Mouse (Mus musculus): ENCODE results near the gene Stx6. TPM values are rescaled to one million over a fixed set of nuclear protein-coding genes. Genes with fewer than 3 reads are reported as not detected.
A peak's percentile ranks its signal among the peaks of the same experiment; 100 is the strongest.

The Stx6 gene
- polyA plus RNA-seq, 1 experiment from 2014 or later = 82.4 TPM

- peak; percentile 34; the same call in 1 of the 2 replicates for ATAC-seq (replicated peaks; ENCODE audit: low FRiP score)
- H3K4me3 ChIP-seq (replicated peaks) = no peak overlapping the region
- no peaks in the 10 kb centered on the region for H3K27me3 ChIP-seq
- H3K4me2 ChIP-seq = 0 out of 2 replicates have a peak overlapping the region, but pooled peaks have one; percentile 17
- no peak overlapping the region for H3K9ac ChIP-seq
- H3K27ac ChIP-seq = peak overlapping the region; percentile 85
- 22% methylated on average over 14 of the region's 14 CpGs for WGBS
- H3K4me1 ChIP-seq = peaks cover 55% of the 10 kb centered on the region
- H3K9me3 ChIP-seq (replicated peaks) = no peaks in the 10 kb centered on the region
- H3K36me3 ChIP-seq = peaks cover 22% of the 10 kb centered on the region; the same call in 1 of the 2 replicates
Observed at GRCm38 (mm10) chr1:155229464-155230411, 71.2 kb downstream of the Stx6 start.

- H3K9me3 ChIP-seq (replicated peaks) = no peaks in the 10 kb centered on the region
- peak overlapping the region; percentile 83 for H3K27ac ChIP-seq
- no peaks in the 10 kb centered on the region for H3K27me3 ChIP-seq
- peaks cover 76% of the 10 kb centered on the region for H3K4me1 ChIP-seq
- no peak for ATAC-seq (replicated peaks; ENCODE audit: low FRiP score)
- H3K4me2 ChIP-seq = no peak overlapping the region
- no peak overlapping the region for H3K9ac ChIP-seq
- H3K36me3 ChIP-seq = peaks cover 4% of the 10 kb centered on the region; the same call in 1 of the 2 replicates
- H3K4me3 ChIP-seq (replicated peaks) = no peak overlapping the region
- WGBS = 54% methylated on average over 12 of the region's 12 CpGs
Observed at GRCm38 (mm10) chr1:155232385-155232784, 73.9 kb downstream of the Stx6 start.

- Histone ChIP-seq H3K27me3 (no peaks in the 10 kb centered on the region), H3K27ac (peak overlapping the region; percentile 83), H3K9me3 (replicated peaks) (no peaks in the 10 kb centered on the region), H3K4me1 (peaks cover 80% of the 10 kb centered on the region), H3K36me3 (peaks cover 4% of the 10 kb centered on the region; the same call in 1 of the 2 replicates), H3K9ac (no peak overlapping the region), H3K4me2 (no peak overlapping the region), H3K4me3 (replicated peaks) (no peak overlapping the region)
- no peak for ATAC-seq (replicated peaks; ENCODE audit: low FRiP score)
- WGBS = 44% methylated on average over 6 of the region's 6 CpGs
Observed at GRCm38 (mm10) chr1:155232786-155233185, 74.3 kb downstream of the Stx6 start.

GRCm38 (mm10) chr1:155233378-155233777 is 74.9 kb downstream of the Stx6 start:
- no peaks in the 10 kb centered on the region for H3K27me3 ChIP-seq
- H3K4me2 ChIP-seq = no peak overlapping the region
- H3K4me1 ChIP-seq = peaks cover 86% of the 10 kb centered on the region
- H3K9ac ChIP-seq = no peak overlapping the region
- H3K27ac ChIP-seq = peak overlapping the region; percentile 83
- peaks cover 4% of the 10 kb centered on the region; the same call in 1 of the 2 replicates for H3K36me3 ChIP-seq
- no peak for ATAC-seq (replicated peaks; ENCODE audit: low FRiP score)
- H3K4me3 ChIP-seq (replicated peaks) = no peak overlapping the region
- H3K9me3 ChIP-seq (replicated peaks) = no peaks in the 10 kb centered on the region
- WGBS = 66% methylated on average over 9 of the region's 9 CpGs

GRCm38 (mm10) chr1:155233931-155234607 is 75.6 kb downstream of the Stx6 start:
- H3K4me1 ChIP-seq = peaks cover 87% of the 10 kb centered on the region
- no peaks in the 10 kb centered on the region for H3K27me3 ChIP-seq
- H3K36me3 ChIP-seq = peaks cover 4% of the 10 kb centered on the region; the same call in 1 of the 2 replicates
- no peak overlapping the region for H3K9ac ChIP-seq
- peak overlapping the region; percentile 83 for H3K27ac ChIP-seq
- H3K4me2 ChIP-seq = 0 out of 2 replicates have a peak overlapping the region, but pooled peaks have one; percentile 10
- no peaks in the 10 kb centered on the region for H3K9me3 ChIP-seq (replicated peaks)
- 30% methylated on average over 14 of the region's 14 CpGs for WGBS
- H3K4me3 ChIP-seq (replicated peaks) = no peak overlapping the region
- peak; percentile 4; the same call in 1 of the 2 replicates for ATAC-seq (replicated peaks; ENCODE audit: low FRiP score)

GRCm38 (mm10) chr1:155235641-155236040 is 77.1 kb downstream of the Stx6 start:
- no peak for ATAC-seq (replicated peaks; ENCODE audit: low FRiP score)
- H3K27me3 ChIP-seq = no peaks in the 10 kb centered on the region
- no peak overlapping the region for H3K4me2 ChIP-seq
- whole genome bisulfite sequencing = 35% methylated on average over 2 of the region's 2 CpGs
- H3K9ac ChIP-seq = no peak overlapping the region
- H3K9me3 ChIP-seq (replicated peaks) = no peaks in the 10 kb centered on the region
- no peak overlapping the region for H3K27ac ChIP-seq
- peaks cover 13% of the 10 kb centered on the region for H3K36me3 ChIP-seq
- no peak overlapping the region for H3K4me3 ChIP-seq (replicated peaks)
- peaks cover 83% of the 10 kb centered on the region for H3K4me1 ChIP-seq

- Histone ChIP-seq H3K27ac (peak overlapping the region; percentile 91), H3K9ac (no peak overlapping the region), H3K27me3 (no peaks in the 10 kb centered on the region), H3K4me3 (replicated peaks) (no peak overlapping the region), H3K36me3 (peaks cover 18% of the 10 kb centered on the region), H3K9me3 (replicated peaks) (no peaks in the 10 kb centered on the region), H3K4me2 (no peak overlapping the region), H3K4me1 (peaks cover 80% of the 10 kb centered on the region)
- no peak for ATAC-seq (replicated peaks; ENCODE audit: low FRiP score)
- WGBS = 63% methylated on average over 13 of the region's 13 CpGs
Observed at GRCm38 (mm10) chr1:155236306-155237024, 78.0 kb downstream of the Stx6 start.

- Histone ChIP-seq H3K9me3 (replicated peaks) (no peaks in the 10 kb centered on the region), H3K9ac (no peak overlapping the region), H3K27me3 (0 out of 2 replicates have a peak, but pooled peaks cover 2% of the 10 kb centered on the region), H3K4me1 (peaks cover 71% of the 10 kb centered on the region), H3K36me3 (peaks cover 23% of the 10 kb centered on the region), H3K4me2 (no peak overlapping the region), H3K4me3 (replicated peaks) (no peak overlapping the region), H3K27ac (peak overlapping the region; percentile 91)
- ATAC-seq (replicated peaks; ENCODE audit: low FRiP score) = peak; percentile 72
- 50% methylated on average over 11 of the region's 11 CpGs for WGBS
Observed at GRCm38 (mm10) chr1:155237390-155237789, 78.9 kb downstream of the Stx6 start.

- Histone ChIP-seq H3K9ac (no peak overlapping the region), H3K27ac (peak overlapping the region; percentile 91), H3K9me3 (replicated peaks) (no peaks in the 10 kb centered on the region), H3K4me1 (peaks cover 65% of the 10 kb centered on the region), H3K4me2 (no peak overlapping the region), H3K36me3 (peaks cover 23% of the 10 kb centered on the region), H3K27me3 (0 out of 2 replicates have a peak, but pooled peaks cover 4% of the 10 kb centered on the region), H3K4me3 (replicated peaks) (no peak overlapping the region)
- 61% methylated on average over 5 of the region's 5 CpGs for WGBS
- ATAC-seq (replicated peaks; ENCODE audit: low FRiP score) = peak; percentile 45; the same call in 1 of the 2 replicates
Observed at GRCm38 (mm10) chr1:155238126-155238525, 79.6 kb downstream of the Stx6 start.

- ATAC-seq (replicated peaks; ENCODE audit: low FRiP score) = no peak
- H3K9me3 ChIP-seq (replicated peaks) = no peaks in the 10 kb centered on the region
- WGBS = 72% methylated on average over 4 of the region's 4 CpGs
- H3K27ac ChIP-seq = peak overlapping the region; percentile 72
- H3K4me3 ChIP-seq (replicated peaks) = no peak overlapping the region
- 0 out of 2 replicates have a peak, but pooled peaks cover 5% of the 10 kb centered on the region for H3K27me3 ChIP-seq
- no peak overlapping the region for H3K4me2 ChIP-seq
- peaks cover 23% of the 10 kb centered on the region for H3K36me3 ChIP-seq
- peaks cover 63% of the 10 kb centered on the region for H3K4me1 ChIP-seq
- no peak overlapping the region for H3K9ac ChIP-seq
Observed at GRCm38 (mm10) chr1:155239169-155239568, 80.7 kb downstream of the Stx6 start.

GRCm38 (mm10) chr1:155239962-155240717 is 81.6 kb downstream of the Stx6 start:
- no peak overlapping the region for H3K4me2 ChIP-seq
- peaks cover 23% of the 10 kb centered on the region for H3K36me3 ChIP-seq
- ATAC-seq (replicated peaks; ENCODE audit: low FRiP score) = no peak
- 82% methylated on average over 6 of the region's 6 CpGs for WGBS
- 0 out of 2 replicates have a peak, but pooled peaks cover 6% of the 10 kb centered on the region for H3K27me3 ChIP-seq
- H3K4me3 ChIP-seq (replicated peaks) = no peak overlapping the region
- no peak overlapping the region for H3K9ac ChIP-seq
- no peaks in the 10 kb centered on the region for H3K9me3 ChIP-seq (replicated peaks)
- no peak overlapping the region for H3K27ac ChIP-seq
- peaks cover 65% of the 10 kb centered on the region for H3K4me1 ChIP-seq
